Mouse (Mus musculus) heart, postnatal 0 days (tissue): ENCODE data around the gene Kansl1l.

Experiments
- CTCF ChIP-seq: IDR thresholded peaks from 2 replicates; pipeline ENCODE4 v1.5.1; 2016; ENCODE audit warnings: antibody characterized with exemption, control low read depth, low read depth
- EP300 ChIP-seq: IDR thresholded peaks from 2 replicates; pipeline ENCODE4 v1.6.1; 2016; ENCODE audit warnings: antibody characterized with exemption, low read depth

- no peak for TF ChIP-seq EP300
- TF ChIP-seq CTCF = no peak
Measured at GRCm38 (mm10) chr1:66820241-66820640, 2.9 kb upstream of the Kansl1l start.
